Mouse (Mus musculus): ENCODE measurements at regions not wholly inside any gene's neighbourhood (a gene's known extent, or its start where the extent isn't known, plus 50 kb on each side); places are given as distances from the start of the nearest gene placed in this dataset.

- TF ChIP-seq POLR2A (IDR thresholded peaks at IDR 0.05; ENCODE audit: borderline replicate concordance, low read depth, low read length): no peak
- TF ChIP-seq CTCF (IDR thresholded peaks at IDR 0.05; ENCODE audit: low read depth, low read length): no peak
These were observed 84.6 kb upstream of the Cpeb4 start for GRCm38 (mm10) chr11:31787376-31787775.
